ENCODE assay signal across 18 mouse cellular contexts in the genomic region with DNA sequence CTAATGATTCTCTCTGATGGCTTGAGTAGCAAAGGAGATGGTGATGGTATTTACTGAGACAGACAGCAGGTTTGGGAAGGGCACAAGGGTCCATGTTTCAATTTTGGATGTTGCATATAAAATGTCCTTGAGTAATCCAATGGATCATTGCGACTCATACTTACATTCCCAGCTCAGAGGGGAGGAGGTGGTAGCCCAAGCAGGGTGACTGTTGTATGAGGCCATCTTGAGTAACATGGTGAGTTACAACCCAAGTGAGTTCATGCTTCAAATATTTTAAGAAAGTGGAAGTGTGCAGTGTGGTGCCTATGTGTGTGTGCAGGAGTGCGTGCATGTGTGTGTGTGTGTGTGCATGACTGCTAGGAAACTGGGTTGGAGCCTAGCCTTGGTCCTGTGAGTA.
"Had no signal": no experiment of that assay in that cellular context is flagged by ENCODE, and none has a peak within 500 bp of the region (broad histone marks: within the 10 kb centered on the region; RNA-seq: fewer than 3 reads in every experiment).

No protein-coding gene starts in this region.

- H3K4me1 ChIP-seq: lung, embryonic 15.5 days; megakaryocyte, embryonic 14.5 days; midbrain, embryonic 13.5 days; midbrain, embryonic 15.5 days; neural tube, embryonic 13.5 days; neural tube, embryonic 15.5 days had no signal

- ATAC-seq: lung, postnatal 0 days; midbrain, embryonic 13.5 days; midbrain, embryonic 15.5 days had no signal

- H3K4me2 ChIP-seq: lung, embryonic 15.5 days; midbrain, embryonic 11.5 days; midbrain, embryonic 13.5 days; midbrain, embryonic 15.5 days; neural tube, embryonic 13.5 days; neural tube, embryonic 15.5 days had no signal

- H3K4me3 ChIP-seq: lung, embryonic 15.5 days; megakaryocyte, embryonic 14.5 days; midbrain, embryonic 13.5 days; midbrain, embryonic 15.5 days; neural tube, embryonic 13.5 days; neural tube, embryonic 15.5 days had no signal

- H3K27me3 ChIP-seq: lung, embryonic 15.5 days; megakaryocyte, embryonic 14.5 days; midbrain, embryonic 13.5 days; midbrain, embryonic 15.5 days; neural tube, embryonic 13.5 days; neural tube, embryonic 15.5 days had no signal

- H3K9ac ChIP-seq: liver, embryonic 14.5 days; lung, embryonic 15.5 days; midbrain, embryonic 13.5 days; midbrain, embryonic 15.5 days; neural tube, embryonic 13.5 days; neural tube, embryonic 15.5 days had no signal

- H3K27ac ChIP-seq: liver, embryonic 14.5 days; lung, embryonic 15.5 days; midbrain, embryonic 13.5 days; midbrain, embryonic 15.5 days; neural tube, embryonic 13.5 days; neural tube, embryonic 15.5 days had no signal

- DNase-seq: lung, adult 2 months; lung, postnatal 14 days; lung, postnatal 4 days; right cerebral cortex, postnatal 25 days; right cerebral cortex, postnatal 4 days; spleen, adult 18-20 months; thymus, adult 18-20 months; thymus, postnatal 14 days; thymus, postnatal 36 days had no signal

- H3K36me3 ChIP-seq: lung, embryonic 15.5 days; midbrain, embryonic 13.5 days; midbrain, embryonic 15.5 days; neural tube, embryonic 13.5 days had no signal

- H3K9me3 ChIP-seq: lung, embryonic 15.5 days; midbrain, embryonic 13.5 days; midbrain, embryonic 15.5 days; neural tube, embryonic 13.5 days; neural tube, embryonic 15.5 days had no signal
